Mouse (Mus musculus): ENCODE measurements around the gene Naa25.

Gene Naa25

GRCm38 (mm10) chr5:121451644-121452025, 53.9 kb downstream of the Naa25 start, which contains the start of gene Tmem116:
Tmem116 (plus strand) TSS chr5:121451893.
- DNase-seq (ENCODE audit: extremely low spot score, low read depth, low spot score) = no peak

GRCm38 (mm10) chr5:121452026-121452869, 54.5 kb downstream of the Naa25 start, which contains the start of gene Erp29:
Erp29 (minus strand) TSS chr5:121452506.
- DNase-seq (ENCODE audit: extremely low spot score, low read depth, low spot score) = peak; percentile 62

- no peak for DNase-seq (ENCODE audit: extremely low spot score, low read depth, low spot score)
Measured at GRCm38 (mm10) chr5:121452906-121453305, 55.2 kb downstream of the Naa25 start.

- DNase-seq (ENCODE audit: extremely low spot score, low read depth, low spot score) = no peak
Measured at GRCm38 (mm10) chr5:121453743-121454502, 56.2 kb downstream of the Naa25 start.

- no peak for DNase-seq (ENCODE audit: extremely low spot score, low read depth, low spot score)
Measured at GRCm38 (mm10) chr5:121454503-121454782, 56.7 kb downstream of the Naa25 start.

GRCm38 (mm10) chr5:121455510-121456265, 58.0 kb downstream of the Naa25 start:
- no peak for DNase-seq (ENCODE audit: extremely low spot score, low read depth, low spot score)

- no peak for DNase-seq (ENCODE audit: extremely low spot score, low read depth, low spot score)
Measured at GRCm38 (mm10) chr5:121461339-121462170, 63.8 kb downstream of the Naa25 start.

- DNase-seq (ENCODE audit: extremely low spot score, low read depth, low spot score) = no peak
Measured at GRCm38 (mm10) chr5:121462171-121462502, 64.4 kb downstream of the Naa25 start.

- no peak for DNase-seq (ENCODE audit: extremely low spot score, low read depth, low spot score)
Measured at GRCm38 (mm10) chr5:121462967-121463366, 65.2 kb downstream of the Naa25 start.

- no peak for DNase-seq (ENCODE audit: extremely low spot score, low read depth, low spot score)
Measured at GRCm38 (mm10) chr5:121463601-121464250, 66.0 kb downstream of the Naa25 start.

GRCm38 (mm10) chr5:121469566-121469965, 71.8 kb downstream of the Naa25 start:
- no peak for DNase-seq (ENCODE audit: extremely low spot score, low read depth, low spot score)

- no peak for DNase-seq (ENCODE audit: extremely low spot score, low read depth, low spot score)
Measured at GRCm38 (mm10) chr5:121472411-121472810, 74.7 kb downstream of the Naa25 start.

- no peak for DNase-seq (ENCODE audit: extremely low spot score, low read depth, low spot score)
Measured at GRCm38 (mm10) chr5:121474610-121475009, 76.9 kb downstream of the Naa25 start.

- no peak for DNase-seq (ENCODE audit: extremely low spot score, low read depth, low spot score)
Measured at GRCm38 (mm10) chr5:121476040-121476439, 78.3 kb downstream of the Naa25 start.

GRCm38 (mm10) chr5:121477680-121478079, 79.9 kb downstream of the Naa25 start:
- DNase-seq (ENCODE audit: extremely low spot score, low read depth, low spot score) = no peak

- DNase-seq (ENCODE audit: extremely low spot score, low read depth, low spot score) = no peak
Measured at GRCm38 (mm10) chr5:121484801-121485200, 87.1 kb downstream of the Naa25 start.

GRCm38 (mm10) chr5:121493305-121493704, 95.6 kb downstream of the Naa25 start:
- no peak for DNase-seq (ENCODE audit: extremely low spot score, low read depth, low spot score)

Measured in hindlimb bud, embryonic 11.5 days (tissue).